In genomic region chr17:56756703-56757399, GRCm38 (mm10) we compare ENCODE assay signal across 8 mouse cellular contexts. TPM values are rescaled to one million over a fixed set of nuclear protein-coding genes. Genes with fewer than 3 reads are reported as not detected.
DNase-seq lines count a peak whose midpoint lies in the region; ATAC-seq and TF ChIP-seq lines count a peak whose summit lies in the region.

No protein-coding gene starts in this region.

- under 1% methylated on average over 51 of the region's 51 CpGs for WGBS in embryonic facial prominence, embryonic 13.5 days
- 2% methylated on average over 51 of the region's 51 CpGs for WGBS in hindbrain, embryonic 15.5 days
- WGBS in liver, embryonic 13.5 days (ENCODE audit: insufficient replicate concordance): 2% methylated on average over 50 of the region's 51 CpGs
- WGBS in small intestine, adult 2 months: under 1% methylated on average over 51 of the region's 51 CpGs

- no peak for ATAC-seq in megakaryocyte, adult 5-6 weeks (ENCODE audit: poor library complexity, severe bottlenecking)
- ATAC-seq in embryonic facial prominence, embryonic 13.5 days (ENCODE audit: insufficient number of reproducible peaks, insufficient read depth, low FRiP score, low TSS enrichment, low read depth): no peak; the same call in 1 of the 2 replicates
- ATAC-seq in hindbrain, embryonic 15.5 days (ENCODE audit: low FRiP score, low read depth): no peak
- ATAC-seq in liver, embryonic 13.5 days (ENCODE audit: low read depth): peak; percentile 1; the same call in 1 of the 2 replicates

- peak overlapping the region; percentile 91 for H3K4me3 ChIP-seq in megakaryocyte, embryonic 14.5 days (replicated peaks)
- peak overlapping the region; percentile 61 for H3K4me3 ChIP-seq in embryonic facial prominence, embryonic 13.5 days
- H3K4me3 ChIP-seq in hindbrain, embryonic 15.5 days: peak overlapping the region; percentile 38
- peak overlapping the region; percentile 60 for H3K4me3 ChIP-seq in liver, embryonic 13.5 days (replicated peaks)
- peak overlapping the region; percentile 64 for H3K4me3 ChIP-seq in small intestine, adult 2 months (ENCODE audit: low read depth, low read length)

- H3K4me2 ChIP-seq in embryonic facial prominence, embryonic 13.5 days: peak overlapping the region; percentile 99
- peak overlapping the region; percentile 75 for H3K4me2 ChIP-seq in hindbrain, embryonic 15.5 days
- peak overlapping the region; percentile 92 for H3K4me2 ChIP-seq in liver, embryonic 13.5 days

- no peak for DNase-seq in liver, embryonic 13.5 days
- no peak for DNase-seq in frontal cortex, adult 2 months (ENCODE audit: extremely low spot score in 1 of 2, low spot score in 1 of 2)
- no peak for DNase-seq in cerebellum, adult 11-12 months

- H3K36me3 ChIP-seq in megakaryocyte, embryonic 14.5 days (replicated peaks; ENCODE audit: low read length): no peaks in the 10 kb centered on the region
- no peaks in the 10 kb centered on the region for H3K36me3 ChIP-seq in embryonic facial prominence, embryonic 13.5 days
- H3K36me3 ChIP-seq in hindbrain, embryonic 15.5 days: no peaks in the 10 kb centered on the region
- H3K36me3 ChIP-seq in liver, embryonic 13.5 days: no peaks in the 10 kb centered on the region
- H3K36me3 ChIP-seq in small intestine, adult 2 months (ENCODE audit: control insufficient read depth, insufficient read depth, low read length): no peaks in the 10 kb centered on the region

- H3K4me1 ChIP-seq in megakaryocyte, embryonic 14.5 days: peaks cover 67% of the 10 kb centered on the region
- peaks cover 45% of the 10 kb centered on the region for H3K4me1 ChIP-seq in embryonic facial prominence, embryonic 13.5 days
- peaks cover 18% of the 10 kb centered on the region for H3K4me1 ChIP-seq in hindbrain, embryonic 15.5 days (replicated peaks)
- peaks cover 72% of the 10 kb centered on the region for H3K4me1 ChIP-seq in liver, embryonic 13.5 days (replicated peaks)
- H3K4me1 ChIP-seq in small intestine, adult 2 months (ENCODE audit: control insufficient read depth, insufficient read depth, insufficient read length, low read length): peaks cover 15% of the 10 kb centered on the region

- no peak for TF ChIP-seq POLR2A in small intestine, adult 2 months (IDR thresholded peaks at IDR 0.05; ENCODE audit: low read depth, low read length)

- no peak overlapping the region for H3K27ac ChIP-seq in embryonic facial prominence, embryonic 13.5 days
- no peak overlapping the region for H3K27ac ChIP-seq in hindbrain, embryonic 15.5 days (replicated peaks)
- no peak overlapping the region for H3K27ac ChIP-seq in liver, embryonic 13.5 days
- H3K27ac ChIP-seq in small intestine, adult 2 months (ENCODE audit: insufficient read depth, low read depth, low read length): no peak overlapping the region

- peak; percentile 59; the same call in 1 of the 2 replicates for TF ChIP-seq CTCF in small intestine, adult 2 months (IDR thresholded peaks at IDR 0.05; ENCODE audit: extremely low read depth, insufficient read length, insufficient replicate concordance, low read depth, low read length)

- H3K9ac ChIP-seq in embryonic facial prominence, embryonic 13.5 days: peak overlapping the region; percentile 78
- peak overlapping the region; percentile 31; the same call in 1 of the 2 replicates for H3K9ac ChIP-seq in hindbrain, embryonic 15.5 days
- peak overlapping the region; percentile 76 for H3K9ac ChIP-seq in liver, embryonic 13.5 days

- H3K9me3 ChIP-seq in megakaryocyte, embryonic 14.5 days: peaks cover 8% of the 10 kb centered on the region
- no peaks in the 10 kb centered on the region for H3K9me3 ChIP-seq in embryonic facial prominence, embryonic 13.5 days
- H3K9me3 ChIP-seq in hindbrain, embryonic 15.5 days: no peaks in the 10 kb centered on the region
- H3K9me3 ChIP-seq in liver, embryonic 13.5 days (replicated peaks): no peaks in the 10 kb centered on the region

- peaks cover 80% of the 10 kb centered on the region for H3K27me3 ChIP-seq in megakaryocyte, embryonic 14.5 days (replicated peaks)
- H3K27me3 ChIP-seq in embryonic facial prominence, embryonic 13.5 days: peaks cover 78% of the 10 kb centered on the region
- peaks cover 76% of the 10 kb centered on the region for H3K27me3 ChIP-seq in hindbrain, embryonic 15.5 days
- H3K27me3 ChIP-seq in liver, embryonic 13.5 days: peaks cover 63% of the 10 kb centered on the region
- no peaks in the 10 kb centered on the region for H3K27me3 ChIP-seq in small intestine, adult 2 months (ENCODE audit: control insufficient read depth, insufficient read depth, low read length)

RNA-seq across cellular contexts. Expression of gene Nrtn, which starts 0.5 kb away (rescaled TPM):
- polyA plus RNA-seq in megakaryocyte, embryonic 14.5 days (2012; ENCODE audit: insufficient read depth, low replicate concordance): 2.0 TPM in 1 of 2 replicates, not detected in the other
- total RNA-seq in megakaryocyte, adult 5-6 weeks (2015): not detected in 2 replicates
- not detected in 2 replicates for total RNA-seq in megakaryocyte, adult 5-6 weeks (2017)
- polyA plus RNA-seq in embryonic facial prominence, embryonic 13.5 days (2015; fragmentation: Nextera tagmentation; extraction: Ambion mirVana): 17.7 and 18.4 TPM in 2 replicates
- polyA plus RNA-seq in hindbrain, embryonic 15.5 days (2015; fragmentation: Nextera tagmentation; extraction: Ambion mirVana): 2.5 and 2.6 TPM in 2 replicates
- polyA plus RNA-seq in liver, embryonic 13.5 days (2015; fragmentation: Nextera tagmentation; extraction: Ambion mirVana): 1.00 and 1.0 TPM in 2 replicates
- polyA plus RNA-seq in small intestine, adult 2 months (2012; rRNA removed): 34.9 and 36.8 TPM in 2 replicates
- polyA plus RNA-seq in frontal cortex, adult 2 months (2012; rRNA removed): 5.9 and 7.4 TPM in 2 replicates

RNA-seq across cellular contexts. Expression of gene Dus3l, which starts 7.7 kb away (rescaled TPM):
- 29.8 and 33.0 TPM in 2 replicates for polyA plus RNA-seq in megakaryocyte, embryonic 14.5 days (2012; ENCODE audit: insufficient read depth, low replicate concordance)
- 8.4 and 8.7 TPM in 2 replicates for total RNA-seq in megakaryocyte, adult 5-6 weeks (2015)
- 10.5 and 14.6 TPM in 2 replicates for total RNA-seq in megakaryocyte, adult 5-6 weeks (2017)
- polyA plus RNA-seq in embryonic facial prominence, embryonic 13.5 days (2015; fragmentation: Nextera tagmentation; extraction: Ambion mirVana): 40.5 and 46.5 TPM in 2 replicates
- 89.7 and 96.9 TPM in 2 replicates for polyA plus RNA-seq in hindbrain, embryonic 15.5 days (2015; fragmentation: Nextera tagmentation; extraction: Ambion mirVana)
- 17.2 and 17.5 TPM in 2 replicates for polyA plus RNA-seq in liver, embryonic 13.5 days (2015; fragmentation: Nextera tagmentation; extraction: Ambion mirVana)
- polyA plus RNA-seq in small intestine, adult 2 months (2012; rRNA removed): 32.1 and 55.6 TPM in 2 replicates
- 145 and 149 TPM in 2 replicates for polyA plus RNA-seq in frontal cortex, adult 2 months (2012; rRNA removed)

RNA-seq across cellular contexts. Expression of gene Prr22, which starts 13.2 kb away (rescaled TPM):
- 2.8 and 12.2 TPM in 2 replicates for polyA plus RNA-seq in megakaryocyte, embryonic 14.5 days (2012; ENCODE audit: insufficient read depth, low replicate concordance)
- total RNA-seq in megakaryocyte, adult 5-6 weeks (2015): 0.32 and 0.85 TPM in 2 replicates
- total RNA-seq in megakaryocyte, adult 5-6 weeks (2017): not detected in 2 replicates
- 1.2 and 1.7 TPM in 2 replicates for polyA plus RNA-seq in embryonic facial prominence, embryonic 13.5 days (2015; fragmentation: Nextera tagmentation; extraction: Ambion mirVana)
- polyA plus RNA-seq in hindbrain, embryonic 15.5 days (2015; fragmentation: Nextera tagmentation; extraction: Ambion mirVana): 0.54 and 1.0 TPM in 2 replicates
- polyA plus RNA-seq in liver, embryonic 13.5 days (2015; fragmentation: Nextera tagmentation; extraction: Ambion mirVana): 0.45 and 0.61 TPM in 2 replicates
- 2.0 and 3.7 TPM in 2 replicates for polyA plus RNA-seq in small intestine, adult 2 months (2012; rRNA removed)
- 3.5 and 4.2 TPM in 2 replicates for polyA plus RNA-seq in frontal cortex, adult 2 months (2012; rRNA removed)

RNA-seq across cellular contexts. Expression of gene Vmac, which starts 39.0 kb away (rescaled TPM):
- polyA plus RNA-seq in megakaryocyte, embryonic 14.5 days (2012; ENCODE audit: insufficient read depth, low replicate concordance): 7.9 and 14.9 TPM in 2 replicates
- 3.6 and 4.1 TPM in 2 replicates for total RNA-seq in megakaryocyte, adult 5-6 weeks (2015)
- total RNA-seq in megakaryocyte, adult 5-6 weeks (2017): 2.7 and 2.8 TPM in 2 replicates
- 19.2 and 24.6 TPM in 2 replicates for polyA plus RNA-seq in embryonic facial prominence, embryonic 13.5 days (2015; fragmentation: Nextera tagmentation; extraction: Ambion mirVana)
- polyA plus RNA-seq in hindbrain, embryonic 15.5 days (2015; fragmentation: Nextera tagmentation; extraction: Ambion mirVana): 15.2 and 16.7 TPM in 2 replicates
- 2.6 and 3.2 TPM in 2 replicates for polyA plus RNA-seq in liver, embryonic 13.5 days (2015; fragmentation: Nextera tagmentation; extraction: Ambion mirVana)
- 13.2 and 18.0 TPM in 2 replicates for polyA plus RNA-seq in small intestine, adult 2 months (2012; rRNA removed)
- polyA plus RNA-seq in frontal cortex, adult 2 months (2012; rRNA removed): 18.7 and 22.4 TPM in 2 replicates

RNA-seq across cellular contexts. Expression of gene Ndufa11, which starts 39.3 kb away (rescaled TPM):
- polyA plus RNA-seq in megakaryocyte, embryonic 14.5 days (2012; ENCODE audit: insufficient read depth, low replicate concordance): 76.9 and 392 TPM in 2 replicates
- total RNA-seq in megakaryocyte, adult 5-6 weeks (2015): 108 and 113 TPM in 2 replicates
- total RNA-seq in megakaryocyte, adult 5-6 weeks (2017): 77.8 and 92.8 TPM in 2 replicates
- polyA plus RNA-seq in embryonic facial prominence, embryonic 13.5 days (2015; fragmentation: Nextera tagmentation; extraction: Ambion mirVana): 397 and 420 TPM in 2 replicates
- polyA plus RNA-seq in hindbrain, embryonic 15.5 days (2015; fragmentation: Nextera tagmentation; extraction: Ambion mirVana): 579 and 588 TPM in 2 replicates
- polyA plus RNA-seq in liver, embryonic 13.5 days (2015; fragmentation: Nextera tagmentation; extraction: Ambion mirVana): 229 and 268 TPM in 2 replicates
- 662 and 1,009 TPM in 2 replicates for polyA plus RNA-seq in small intestine, adult 2 months (2012; rRNA removed)
- polyA plus RNA-seq in frontal cortex, adult 2 months (2012; rRNA removed): 336 and 372 TPM in 2 replicates

Comparison
In these comparisons a context has a peak if more than half of its experiments do, and no peak if none do; other contexts are left out.
1. H3K4me3 ChIP-seq: peak in every context shown above with its lines; median percentile 91 in megakaryocyte, embryonic 14.5 days; 64 in small intestine, adult 2 months; 61 in embryonic facial prominence, embryonic 13.5 days; 60 in liver, embryonic 13.5 days; 38 in hindbrain, embryonic 15.5 days.